Mouse (Mus musculus) CH12.LX (cell line): ENCODE measurements at regions not wholly inside any gene's neighbourhood (a gene's known extent, or its start where the extent isn't known, plus 50 kb on each side); places are given as distances from the start of the nearest gene placed in this dataset.

Experiments
- DNase-seq: peaks from one replicate; pipeline ENCODE4 v3.0.0-alpha.2; 2013; ENCODE audit errors: extremely low read depth
- H3K27ac ChIP-seq: 2 replicates; pipeline ENCODE4 v1.5.1; 2012; ENCODE audit warnings: low read depth, mild to moderate bottlenecking, control low read depth, moderate library complexity; ENCODE audit not compliant: insufficient read depth
- H3K27me3 ChIP-seq: replicated peaks from 2 replicates; pipeline ENCODE3; 2012; ENCODE audit warnings: inconsistent platforms
- H3K36me3 ChIP-seq, 2 experiments: replicated peaks in 1 of 2; 2 replicates each; pipeline versions ENCODE3 to v1.6.1; 2012; ENCODE audit warnings: inconsistent platforms in 1 of 2, low read length in 1 of 2, mild to moderate bottlenecking in 1 of 2, mixed read lengths in 1 of 2, moderate library complexity in 1 of 2; ENCODE audit not compliant: control insufficient read depth in 1 of 2, insufficient read depth in 1 of 2
- H3K4me1 ChIP-seq, 2 experiments: 2 replicates each; pipeline ENCODE4 v1.6.1; 2012; ENCODE audit warnings: inconsistent platforms in 1 of 2, moderate library complexity in 1 of 2; ENCODE audit not compliant: insufficient read depth in 2 of 2, control insufficient read depth in 1 of 2
- H3K4me2 ChIP-seq: 2 replicates; pipeline ENCODE4 v1.6.1; 2012; ENCODE audit warnings: low read depth, mild to moderate bottlenecking, control low read depth; ENCODE audit not compliant: poor library complexity, insufficient read depth, severe bottlenecking
- H3K4me3 ChIP-seq, 3 experiments: fragments of 150-350 bp in 1 of 3; sonication (generic) in 1 of 3; replicated peaks in 1 of 3; 2 replicates each; pipeline versions ENCODE3 to v1.5.1; 2011 to 2012; ENCODE audit warnings: low read depth in 2 of 3, low read length in 2 of 3, mild to moderate bottlenecking in 2 of 3, moderate library complexity in 2 of 3, control low read depth in 1 of 3, improper control_type of control experiment in 1 of 3, inconsistent platforms in 1 of 3, mixed read lengths in 1 of 3; ENCODE audit not compliant: poor library complexity in 1 of 3
- H3K79me2 ChIP-seq: replicated peaks from 2 replicates; pipeline ENCODE4 v1.6.1; 2012; ENCODE audit warnings: mild to moderate bottlenecking, moderate library complexity; ENCODE audit not compliant: control insufficient read depth, poor library complexity, insufficient read depth, severe bottlenecking; ENCODE audit errors: extremely low read depth
- H3K9ac ChIP-seq: 2 replicates; pipeline ENCODE4 v1.6.1; 2012; ENCODE audit warnings: low read depth, mild to moderate bottlenecking, control low read depth, moderate library complexity; ENCODE audit not compliant: insufficient read depth
- H3K9me3 ChIP-seq: replicated peaks from 2 replicates; pipeline ENCODE3; 2012; ENCODE audit warnings: low read length, inconsistent platforms, mixed read lengths
- CHD1 ChIP-seq: IDR thresholded peaks from 2 replicates; pipeline ENCODE4 v1.6.1; 2012; ENCODE audit warnings: low read depth, low read length, improper control_type of control experiment, inconsistent platforms
- CTCF ChIP-seq, 2 experiments: IDR thresholded peaks in 1 of 2; conservative IDR thresholded peaks in 1 of 2; 2 replicates each; pipeline ENCODE4 v1.5.1; 2011 to 2012; ENCODE audit warnings: low read depth in 2 of 2, low read length in 2 of 2, improper control_type of control experiment in 1 of 2, inconsistent platforms in 1 of 2, mild to moderate bottlenecking in 1 of 2, moderate library complexity in 1 of 2
- ETS1 ChIP-seq: conservative IDR thresholded peaks from 2 replicates; pipeline ENCODE4 v1.6.1; 2012; ENCODE audit warnings: low read depth, mild to moderate bottlenecking, inconsistent platforms, low read length, improper control_type of control experiment, moderate library complexity
- HCFC1 ChIP-seq: IDR thresholded peaks from 2 replicates; pipeline ENCODE4 v1.6.1; 2012; ENCODE audit warnings: low read depth, mild to moderate bottlenecking, inconsistent platforms, low read length, improper control_type of control experiment
- IRF4 ChIP-seq: IDR thresholded peaks from 2 replicates; pipeline ENCODE4 v1.6.1; 2014; ENCODE audit warnings: low read depth, mild to moderate bottlenecking, inconsistent platforms, low read length, improper control_type of control experiment
- JUN ChIP-seq: IDR thresholded peaks from 2 replicates; pipeline ENCODE4 v1.6.1; 2011; ENCODE audit warnings: low read depth, mild to moderate bottlenecking, low read length, improper control_type of control experiment, moderate library complexity; ENCODE audit not compliant: insufficient read depth
- JUND ChIP-seq: conservative IDR thresholded peaks from 2 replicates; pipeline ENCODE4 v1.6.1; 2011; ENCODE audit warnings: low read depth, low read length, improper control_type of control experiment
- KAT2A ChIP-seq: IDR thresholded peaks from 2 replicates; pipeline ENCODE4 v1.6.1; 2012; ENCODE audit warnings: low read length, improper control_type of control experiment, inconsistent platforms; ENCODE audit not compliant: insufficient replicate concordance
- MAFK ChIP-seq: IDR thresholded peaks from 2 replicates; pipeline ENCODE4 v1.6.1; 2011; ENCODE audit warnings: low read length, improper control_type of control experiment; ENCODE audit not compliant: insufficient replicate concordance
- MAX ChIP-seq: IDR thresholded peaks from 2 replicates; pipeline ENCODE4 v1.6.1; 2011; ENCODE audit warnings: low read length, improper control_type of control experiment
- MAZ ChIP-seq: IDR thresholded peaks from 2 replicates; pipeline ENCODE4 v1.6.1; 2012; ENCODE audit warnings: low read depth, mild to moderate bottlenecking, inconsistent platforms, low read length, improper control_type of control experiment, moderate library complexity
- MEF2A ChIP-seq: IDR thresholded peaks from 2 replicates; pipeline ENCODE4 v1.6.1; 2014; ENCODE audit warnings: low read depth, mild to moderate bottlenecking, inconsistent platforms, low read length, improper control_type of control experiment, borderline replicate concordance
- MYC ChIP-seq: IDR thresholded peaks from 2 replicates; pipeline ENCODE4 v1.6.1; 2011; ENCODE audit warnings: low read depth, mild to moderate bottlenecking, improper control_type of control experiment, low read length
- NELFE ChIP-seq: IDR thresholded peaks from 2 replicates; pipeline ENCODE4 v1.6.1; 2011; ENCODE audit warnings: low read depth, low read length, improper control_type of control experiment
- PAX5 ChIP-seq: IDR thresholded peaks from 2 replicates; pipeline ENCODE4 v1.6.1; 2012; ENCODE audit warnings: low read length, inconsistent platforms, mixed read lengths
- POLR2AphosphoS2 ChIP-seq: IDR thresholded peaks from 2 replicates; pipeline ENCODE4 v1.6.1; 2011; ENCODE audit warnings: low read depth, low read length, improper control_type of control experiment
- RCOR1 ChIP-seq: conservative IDR thresholded peaks from 2 replicates; pipeline ENCODE4 v1.6.1; 2012; ENCODE audit warnings: low read depth, mild to moderate bottlenecking, inconsistent platforms, low read length, improper control_type of control experiment
- TCF12 ChIP-seq: IDR thresholded peaks from 2 replicates; pipeline ENCODE4 v1.6.1; 2014; ENCODE audit warnings: low read depth, mild to moderate bottlenecking, inconsistent platforms, low read length, improper control_type of control experiment
- UBTF ChIP-seq: IDR thresholded peaks from 2 replicates; pipeline ENCODE4 v1.6.1; 2012; ENCODE audit warnings: low read depth, mild to moderate bottlenecking, inconsistent platforms, low read length, improper control_type of control experiment, moderate library complexity
- USF1 ChIP-seq: IDR thresholded peaks from 2 replicates; pipeline ENCODE4 v1.6.1; 2014; ENCODE audit warnings: low read depth, mild to moderate bottlenecking, inconsistent platforms, low read length, improper control_type of control experiment
- USF2 ChIP-seq: conservative IDR thresholded peaks from 2 replicates; pipeline ENCODE4 v1.6.1; 2011; ENCODE audit warnings: low read depth, low read length, improper control_type of control experiment
- ZC3H11A ChIP-seq: IDR thresholded peaks from 2 replicates; pipeline ENCODE4 v1.6.1; 2012; ENCODE audit warnings: low read depth, mild to moderate bottlenecking, inconsistent platforms, low read length, improper control_type of control experiment
- ZKSCAN1 ChIP-seq: IDR thresholded peaks from 2 replicates; pipeline ENCODE4 v1.6.1; 2012; ENCODE audit warnings: low read depth, inconsistent platforms, low read length, improper control_type of control experiment, borderline replicate concordance
- ZMIZ1 ChIP-seq: IDR thresholded peaks from 2 replicates; pipeline ENCODE4 v1.6.1; 2012; ENCODE audit warnings: low read depth, mild to moderate bottlenecking, inconsistent platforms, low read length, improper control_type of control experiment
- ZNF384 ChIP-seq: IDR thresholded peaks from 2 replicates; pipeline ENCODE4 v1.6.1; 2012; ENCODE audit warnings: low read depth, low read length, improper control_type of control experiment, inconsistent platforms
- dilution Hi-C: fragments of 300-500 bp; cut with MboI; formaldehyde crosslinking; loops from 2 replicates; pipeline ENCODE4 v1.14.3; 2020; ENCODE audit warnings: low sequenced_read_pairs; ENCODE audit not compliant: extremely low pct_unique_long_range_greater_than_20kb, extremely low pct_ligation_motif_present
- in situ Hi-C: fragments of 300-500 bp; cut with MboI; formaldehyde crosslinking; loops from 3 replicates; pipeline ENCODE4 v1.14.3; 2019; ENCODE audit warnings: low sequenced_read_pairs, low pct_ligation_motif_present, low pct_unique_long_range_greater_than_20kb, mixed read lengths

DNA sequence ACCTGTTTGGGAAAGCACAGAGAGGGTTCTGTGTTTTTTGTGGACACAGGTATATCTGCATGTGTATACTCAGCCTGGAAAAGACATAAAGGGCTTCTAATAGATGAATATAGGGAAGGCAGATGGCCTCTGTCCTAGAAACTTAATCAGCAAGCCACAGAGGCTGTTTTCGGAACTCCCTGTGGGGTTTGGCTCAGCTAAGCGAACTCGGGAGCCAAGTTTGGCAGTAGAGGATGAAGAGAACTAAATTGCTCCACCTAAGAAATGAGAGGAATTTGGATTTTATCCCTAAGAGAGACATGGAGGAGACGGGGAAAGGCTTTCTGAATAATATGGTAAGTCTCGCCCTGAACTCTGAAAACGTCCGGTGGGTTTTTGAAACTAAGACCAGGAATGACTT is 56.0 kb upstream of the Prelp start:
- TF ChIP-seq MAZ (no peak), HCFC1 (no peak), ZC3H11A (no peak), CHD1 (no peak), USF2 (no peak), USF1 (no peak), ETS1 (no peak), UBTF (no peak)
- TF ChIP-seq, all 38 proteins: peak for 0
- Histone ChIP-seq H3K4me2 (no peak overlapping the region), H3K27me3 (peaks cover 94% of the 10 kb centered on the region), H3K36me3 (no peaks in the 10 kb centered on the region), H3K4me1 (0 out of 4 replicates have a peak, but pooled peaks cover 0 to 5% of the 10 kb centered on the region in 2 experiments), H3K27ac (no peak overlapping the region), H3K9me3 (no peaks in the 10 kb centered on the region), H3K9ac (no peak overlapping the region), H3K79me2 (no peaks in the 10 kb centered on the region), H3K4me3 (no peak overlapping the region)
- in situ Hi-C loops = no loop called here
- dilution Hi-C loops = no loop called here
- no peak for DNase-seq

DNA sequence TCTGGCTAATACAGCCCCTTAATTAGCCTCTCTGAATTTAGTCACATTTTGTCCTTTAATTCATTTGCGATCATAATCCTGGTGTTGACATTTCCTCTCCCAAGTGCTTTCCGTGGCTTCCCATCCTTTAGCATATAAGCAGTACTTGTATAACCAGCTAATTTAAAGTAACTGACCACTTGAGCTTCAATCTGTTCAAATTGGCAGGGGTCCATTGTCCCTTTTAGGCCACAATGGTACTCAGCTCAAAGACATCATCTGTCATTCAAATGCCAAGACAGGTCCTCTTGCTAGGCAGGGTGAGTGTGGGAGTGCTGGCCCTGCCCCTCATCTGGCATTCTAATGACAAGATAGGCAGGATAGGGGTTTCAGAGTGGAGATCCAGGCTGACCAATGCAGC is 52.6 kb upstream of the Prelp start:
- H3K9ac ChIP-seq = no peak overlapping the region
- in situ Hi-C loops (no loop called here), dilution Hi-C loops (no loop called here)
- no peaks in the 10 kb centered on the region for H3K36me3 ChIP-seq
- TF ChIP-seq PAX5 (no peak), UBTF (no peak), POLR2AphosphoS2 (no peak), JUND (no peak), IRF4 (no peak), MAFK (no peak), NELFE (no peak), ZMIZ1 (no peak), RCOR1 (no peak), KAT2A (no peak), ZNF384 (no peak), ZC3H11A (no peak), MEF2A (no peak), TCF12 (no peak), MAX (no peak), ZKSCAN1 (no peak), MYC (no peak), JUN (no peak), CTCF (conservative IDR thresholded peaks at IDR 0.05 in 1 of 2, IDR thresholded peaks at IDR 0.05 in 1 of 2; ENCODE audit: low read depth in 2 of 2, low read length in 2 of 2) (no peak)
- H3K27ac ChIP-seq = no peak overlapping the region
- DNase-seq = no peak
- no peaks in the 10 kb centered on the region for H3K9me3 ChIP-seq
- H3K27me3 ChIP-seq = peaks cover 96% of the 10 kb centered on the region
- H3K79me2 ChIP-seq = no peaks in the 10 kb centered on the region
- H3K4me3 ChIP-seq = no peak overlapping the region
- no peak overlapping the region for H3K4me2 ChIP-seq
- peaks cover 3 to 5% of the 10 kb centered on the region in 2 experiments; a peak in 2 of 4 replicates for H3K4me1 ChIP-seq
